Mouse (Mus musculus) hindbrain, embryonic 11.5 days (tissue): ENCODE results near the gene Xrcc4. TPM values are rescaled to one million over a fixed set of nuclear protein-coding genes. Genes with fewer than 3 reads are reported as not detected.
A peak's percentile ranks its signal among the peaks of the same experiment; 100 is the strongest.

Experiments used
- ATAC-seq: fragments of 200-750 bp; cut with Nextera tagmentation; 2 replicates; pipeline ENCODE4 v1.8.0; 2017; ENCODE audit warnings: mild to moderate bottlenecking, moderate TSS enrichment, moderate library complexity; ENCODE audit not compliant: low FRiP score
- DNase-seq: peaks from one replicate; pipeline ENCODE4 v3.0.0-alpha.2; 2015; ENCODE audit warnings: low spot score
- H3K27ac ChIP-seq: fragments of 300-500 bp; sonication (generic); 2 replicates; pipeline ENCODE4 v1.5.1; 2014; ENCODE audit warnings: mild to moderate bottlenecking, low read depth, low read length
- H3K27me3 ChIP-seq: fragments of 300-500 bp; sonication (generic); 2 replicates; pipeline ENCODE4 v1.6.1; 2014; ENCODE audit warnings: mild to moderate bottlenecking, low read length, moderate library complexity, mixed read lengths; ENCODE audit not compliant: control insufficient read depth, insufficient read depth
- H3K36me3 ChIP-seq: fragments of 300-500 bp; sonication (generic); 2 replicates; pipeline ENCODE4 v1.6.1; 2014; ENCODE audit warnings: mild to moderate bottlenecking, low read length, moderate library complexity, mixed read lengths; ENCODE audit not compliant: control insufficient read depth, insufficient read depth
- H3K4me1 ChIP-seq: fragments of 300-500 bp; sonication (generic); replicated peaks from 2 replicates; pipeline ENCODE4 v1.6.1; 2014; ENCODE audit warnings: low read length, mixed read lengths; ENCODE audit not compliant: control insufficient read depth, insufficient read depth
- H3K4me2 ChIP-seq: fragments of 300-500 bp; sonication (generic); replicated peaks from 2 replicates; pipeline ENCODE4 v1.6.1; 2014; ENCODE audit warnings: mild to moderate bottlenecking, low read depth, low read length
- H3K4me3 ChIP-seq: fragments of 300-500 bp; sonication (generic); 2 replicates; pipeline ENCODE4 v1.5.1; 2014; ENCODE audit warnings: low read depth, low read length
- H3K9ac ChIP-seq: fragments of 300-500 bp; sonication (generic); 2 replicates; pipeline ENCODE4 v1.6.1; 2014; ENCODE audit warnings: low read depth, low read length
- H3K9me3 ChIP-seq: fragments of 300-500 bp; sonication (generic); 2 replicates; pipeline ENCODE4 v1.6.1; 2016; ENCODE audit warnings: low read length; ENCODE audit not compliant: control insufficient read depth
- WGBS: fragments of 180-500 bp; shearing (Covaris S2); extraction: QIAGEN DNeasy Blood & Tissue Kit; methylation state at CpG from one replicate; pipeline ENCODE4 v1.1.7; 2014; 5-methylcytosine and 5-hydroxymethylcytosine counted together
- polyA plus RNA-seq: library from polyadenylated mRNA; unstranded; fragments of >200 nt; fragmentation: Nextera tagmentation; extraction: Ambion mirVana; gene quantifications from 2 replicates; pipeline ENCODE4 v1.2.1, GENCODE M21; 2014

Gene Xrcc4
- polyA plus RNA-seq, 1 experiment from 2014 or later, result 13.9 TPM

- Histone ChIP-seq H3K4me1 (no peaks in the 10 kb centered on the region), H3K9ac (no peak overlapping the region), H3K4me3 (no peak overlapping the region), H3K27me3 (no peaks in the 10 kb centered on the region), H3K27ac (no peak overlapping the region), H3K4me2 (no peak overlapping the region), H3K36me3 (no peaks in the 10 kb centered on the region), H3K9me3 (no peaks in the 10 kb centered on the region)
- DNase-seq (no peak), ATAC-seq (no peak)
- WGBS, result 31% methylated on average over 3 of the region's 3 CpGs
Observed at GRCm38 (mm10) chr13:89828429-89828970, 260.9 kb downstream of the Xrcc4 start.

GRCm38 (mm10) chr13:89827838-89828237, 261.6 kb downstream of the Xrcc4 start:
- no peaks in the 10 kb centered on the region for H3K27me3 ChIP-seq
- no peak overlapping the region for H3K9ac ChIP-seq
- H3K4me1 ChIP-seq, result no peaks in the 10 kb centered on the region
- no peak overlapping the region for H3K4me2 ChIP-seq
- no peak overlapping the region for H3K4me3 ChIP-seq
- no peaks in the 10 kb centered on the region for H3K36me3 ChIP-seq
- H3K27ac ChIP-seq, result no peak overlapping the region
- no peaks in the 10 kb centered on the region for H3K9me3 ChIP-seq
- ATAC-seq (no peak), DNase-seq (no peak)
- WGBS, result 84% methylated on average over 2 of the region's 2 CpGs

GRCm38 (mm10) chr13:89814543-89814942, 274.9 kb downstream of the Xrcc4 start:
- DNase-seq, result no peak
- H3K9ac ChIP-seq, result no peak overlapping the region
- no peaks in the 10 kb centered on the region for H3K27me3 ChIP-seq
- ATAC-seq, result no peak
- no peaks in the 10 kb centered on the region for H3K4me1 ChIP-seq
- 83% methylated on average over 2 of the region's 2 CpGs for WGBS
- H3K36me3 ChIP-seq, result no peaks in the 10 kb centered on the region
- no peaks in the 10 kb centered on the region for H3K9me3 ChIP-seq
- no peak overlapping the region for H3K4me3 ChIP-seq
- no peak overlapping the region for H3K27ac ChIP-seq
- no peak overlapping the region for H3K4me2 ChIP-seq

- no peaks in the 10 kb centered on the region for H3K36me3 ChIP-seq
- no peaks in the 10 kb centered on the region for H3K4me1 ChIP-seq
- H3K4me2 ChIP-seq, result no peak overlapping the region
- H3K27me3 ChIP-seq, result no peaks in the 10 kb centered on the region
- ATAC-seq, result no peak
- H3K9ac ChIP-seq, result no peak overlapping the region
- WGBS, result 90% methylated on average over 2 of the region's 2 CpGs
- H3K9me3 ChIP-seq, result no peaks in the 10 kb centered on the region
- DNase-seq, result no peak
- H3K27ac ChIP-seq, result no peak overlapping the region
- no peak overlapping the region for H3K4me3 ChIP-seq
Observed at GRCm38 (mm10) chr13:89812169-89812568, 277.2 kb downstream of the Xrcc4 start.

- H3K4me2 ChIP-seq, result no peak overlapping the region
- H3K9me3 ChIP-seq, result no peaks in the 10 kb centered on the region
- H3K27ac ChIP-seq, result no peak overlapping the region
- no peaks in the 10 kb centered on the region for H3K36me3 ChIP-seq
- H3K27me3 ChIP-seq, result no peaks in the 10 kb centered on the region
- H3K9ac ChIP-seq, result no peak overlapping the region
- no peak overlapping the region for H3K4me3 ChIP-seq
- no peaks in the 10 kb centered on the region for H3K4me1 ChIP-seq
- ATAC-seq, result no peak
- DNase-seq, result no peak
Observed at GRCm38 (mm10) chr13:89809024-89809423, 280.4 kb downstream of the Xrcc4 start.

GRCm38 (mm10) chr13:89801901-89802300, 287.5 kb downstream of the Xrcc4 start:
- H3K4me3 ChIP-seq, result no peak overlapping the region
- no peak overlapping the region for H3K4me2 ChIP-seq
- H3K4me1 ChIP-seq, result no peaks in the 10 kb centered on the region
- H3K27ac ChIP-seq, result no peak overlapping the region
- no peaks in the 10 kb centered on the region for H3K36me3 ChIP-seq
- DNase-seq (no peak), ATAC-seq (no peak)
- no peaks in the 10 kb centered on the region for H3K9me3 ChIP-seq
- H3K9ac ChIP-seq, result no peak overlapping the region
- 83% methylated on average over 2 of the region's 2 CpGs for WGBS
- H3K27me3 ChIP-seq, result no peaks in the 10 kb centered on the region

GRCm38 (mm10) chr13:89797721-89798120, 291.7 kb downstream of the Xrcc4 start:
- ATAC-seq, result peak; percentile 91
- no peak overlapping the region for H3K4me2 ChIP-seq
- WGBS, result 30% methylated on average over 3 of the region's 3 CpGs
- H3K36me3 ChIP-seq, result no peaks in the 10 kb centered on the region
- H3K4me1 ChIP-seq, result no peaks in the 10 kb centered on the region
- no peaks in the 10 kb centered on the region for H3K27me3 ChIP-seq
- H3K9ac ChIP-seq, result no peak overlapping the region
- DNase-seq, result no peak
- H3K27ac ChIP-seq, result no peak overlapping the region
- H3K4me3 ChIP-seq, result no peak overlapping the region
- no peaks in the 10 kb centered on the region for H3K9me3 ChIP-seq

GRCm38 (mm10) chr13:89791475-89791874, 297.9 kb downstream of the Xrcc4 start:
- ATAC-seq (no peak), DNase-seq (no peak)
- no peak overlapping the region for H3K4me2 ChIP-seq
- H3K27ac ChIP-seq, result no peak overlapping the region
- 67% methylated on average over 5 of the region's 5 CpGs for WGBS
- H3K27me3 ChIP-seq, result no peaks in the 10 kb centered on the region
- H3K4me1 ChIP-seq, result no peaks in the 10 kb centered on the region
- H3K9ac ChIP-seq, result no peak overlapping the region
- no peaks in the 10 kb centered on the region for H3K9me3 ChIP-seq
- no peak overlapping the region for H3K4me3 ChIP-seq
- no peaks in the 10 kb centered on the region for H3K36me3 ChIP-seq

- no peaks in the 10 kb centered on the region for H3K27me3 ChIP-seq
- H3K4me3 ChIP-seq, result no peak overlapping the region
- DNase-seq (no peak), ATAC-seq (no peak)
- H3K4me2 ChIP-seq, result no peak overlapping the region
- H3K27ac ChIP-seq, result no peak overlapping the region
- H3K36me3 ChIP-seq, result no peaks in the 10 kb centered on the region
- H3K9ac ChIP-seq, result no peak overlapping the region
- no peaks in the 10 kb centered on the region for H3K4me1 ChIP-seq
- H3K9me3 ChIP-seq, result no peaks in the 10 kb centered on the region
- WGBS, result 82% methylated on average over 2 of the region's 2 CpGs
Observed at GRCm38 (mm10) chr13:89782886-89783285, 306.5 kb downstream of the Xrcc4 start.
